Mouse (Mus musculus) limb, embryonic 13.5 days (tissue): Measurements from ENCODE around the gene Anapc15-ps. TPM values are rescaled to one million over a fixed set of nuclear protein-coding genes. Genes with fewer than 3 reads are reported as not detected.
A peak's percentile ranks its signal among the peaks of the same experiment; 100 is the strongest.

Source experiments
- ATAC-seq: fragments of 200-750 bp; cut with Nextera tagmentation; 2 replicates; pipeline ENCODE4 v1.8.0; 2017; ENCODE audit warnings: low read depth, moderate number of reproducible peaks, moderate TSS enrichment; ENCODE audit not compliant: low FRiP score
- H3K27ac ChIP-seq: fragments of 300-500 bp; sonication (generic); 2 replicates; pipeline ENCODE4 v1.5.1; 2015; ENCODE audit warnings: inconsistent platforms, mild to moderate bottlenecking, moderate library complexity
- H3K27me3 ChIP-seq: fragments of 300-500 bp; sonication (generic); 2 replicates; pipeline ENCODE4 v1.6.1; 2015; ENCODE audit warnings: mild to moderate bottlenecking, inconsistent platforms
- H3K36me3 ChIP-seq: fragments of 300-500 bp; sonication (generic); 2 replicates; pipeline ENCODE4 v1.6.1; 2015; ENCODE audit warnings: inconsistent platforms, mild to moderate bottlenecking, moderate library complexity
- H3K4me1 ChIP-seq: fragments of 300-500 bp; sonication (generic); 2 replicates; pipeline ENCODE4 v1.6.1; 2015; ENCODE audit warnings: inconsistent platforms
- H3K4me2 ChIP-seq: fragments of 300-500 bp; sonication (generic); replicated peaks from 2 replicates; pipeline ENCODE4 v1.6.1; 2015; ENCODE audit warnings: inconsistent platforms, mild to moderate bottlenecking, moderate library complexity
- H3K4me3 ChIP-seq: fragments of 300-500 bp; sonication (generic); 2 replicates; pipeline ENCODE4 v1.5.1; 2015; ENCODE audit warnings: moderate library complexity, mild to moderate bottlenecking, inconsistent platforms
- H3K9ac ChIP-seq: fragments of 300-500 bp; sonication (generic); 2 replicates; pipeline ENCODE4 v1.6.1; 2015; ENCODE audit warnings: mild to moderate bottlenecking, inconsistent platforms
- H3K9me3 ChIP-seq: fragments of 300-500 bp; sonication (generic); 2 replicates; pipeline ENCODE4 v1.6.1; 2016; ENCODE audit warnings: inconsistent platforms
- WGBS: fragments of 180-500 bp; shearing (Covaris S2); methylation state at CpG from one replicate; pipeline ENCODE4 v1.1.7; 2015; 5-methylcytosine and 5-hydroxymethylcytosine counted together
- polyA plus RNA-seq: library from polyadenylated mRNA; unstranded; fragments of >200 nt; fragmentation: Nextera tagmentation; extraction: Ambion mirVana; gene quantifications from 2 replicates; pipeline ENCODE4 v1.2.1, GENCODE M21; 2015

Anapc15-ps gene
- polyA plus RNA-seq, 1 experiment from 2014 or later, result 0.43 TPM

DNA sequence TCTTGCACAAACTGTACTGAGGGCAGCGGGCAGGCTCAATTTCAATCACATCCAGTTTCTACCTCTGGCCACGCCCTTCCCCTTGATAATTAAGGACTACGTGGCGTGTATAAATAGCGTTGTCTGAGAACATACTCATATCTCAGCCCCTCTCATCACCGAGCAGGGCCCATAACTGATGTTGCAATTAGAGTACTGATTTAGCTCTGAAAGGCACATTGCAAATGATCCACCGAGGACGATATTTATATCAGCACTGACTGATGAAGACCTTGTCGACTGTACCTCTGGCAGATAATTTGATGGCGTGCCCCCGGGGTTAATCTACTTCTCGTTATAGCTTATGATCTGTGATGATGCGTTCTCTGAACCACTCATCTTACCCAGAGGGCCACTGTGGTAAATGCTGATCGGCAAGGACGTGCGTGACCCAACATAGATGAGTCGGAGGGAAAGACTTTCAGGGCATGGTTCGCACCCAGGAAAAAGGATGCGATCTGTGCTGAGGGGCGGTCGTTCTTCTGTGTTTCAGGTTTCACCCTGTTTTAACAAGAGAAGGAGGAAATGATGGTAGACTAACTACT, 14.4 kb upstream of the Anapc15-ps start:
- Histone ChIP-seq H3K9me3 (no peaks in the 10 kb centered on the region), H3K4me3 (no peak overlapping the region), H3K9ac (no peak overlapping the region), H3K27me3 (no peaks in the 10 kb centered on the region), H3K4me1 (peaks cover 6% of the 10 kb centered on the region; the same call in 1 of the 2 replicates), H3K36me3 (no peaks in the 10 kb centered on the region), H3K27ac (no peak overlapping the region), H3K4me2 (no peak overlapping the region)
- WGBS, result 84% methylated on average over 21 of the region's 21 CpGs
- no peak for ATAC-seq

DNA sequence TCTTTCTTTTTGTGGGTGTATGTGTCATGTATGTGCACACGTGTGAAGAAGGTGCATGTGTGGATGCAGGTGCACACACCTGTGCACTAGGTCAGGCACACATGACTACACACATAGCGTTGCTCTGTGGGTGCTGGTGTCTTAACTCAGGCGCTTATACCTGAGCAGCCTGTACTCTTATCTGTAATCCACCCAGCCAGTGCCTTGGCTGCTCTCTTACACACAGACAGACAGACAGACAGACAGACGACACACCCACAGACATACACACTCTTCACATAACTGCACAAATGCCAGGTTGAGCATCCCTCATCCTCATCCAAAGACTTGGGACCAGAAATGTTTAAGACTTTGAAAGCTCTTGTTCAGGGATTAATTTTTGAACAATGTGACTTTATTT, 12.8 kb upstream of the Anapc15-ps start:
- ATAC-seq, result no peak
- Histone ChIP-seq H3K27ac (no peak overlapping the region), H3K9me3 (no peaks in the 10 kb centered on the region), H3K27me3 (no peaks in the 10 kb centered on the region), H3K4me2 (no peak overlapping the region), H3K4me3 (no peak overlapping the region), H3K4me1 (peaks cover 6% of the 10 kb centered on the region; the same call in 1 of the 2 replicates), H3K36me3 (no peaks in the 10 kb centered on the region), H3K9ac (no peak overlapping the region)
- WGBS, result 90% methylated on average over 4 of the region's 4 CpGs

DNA sequence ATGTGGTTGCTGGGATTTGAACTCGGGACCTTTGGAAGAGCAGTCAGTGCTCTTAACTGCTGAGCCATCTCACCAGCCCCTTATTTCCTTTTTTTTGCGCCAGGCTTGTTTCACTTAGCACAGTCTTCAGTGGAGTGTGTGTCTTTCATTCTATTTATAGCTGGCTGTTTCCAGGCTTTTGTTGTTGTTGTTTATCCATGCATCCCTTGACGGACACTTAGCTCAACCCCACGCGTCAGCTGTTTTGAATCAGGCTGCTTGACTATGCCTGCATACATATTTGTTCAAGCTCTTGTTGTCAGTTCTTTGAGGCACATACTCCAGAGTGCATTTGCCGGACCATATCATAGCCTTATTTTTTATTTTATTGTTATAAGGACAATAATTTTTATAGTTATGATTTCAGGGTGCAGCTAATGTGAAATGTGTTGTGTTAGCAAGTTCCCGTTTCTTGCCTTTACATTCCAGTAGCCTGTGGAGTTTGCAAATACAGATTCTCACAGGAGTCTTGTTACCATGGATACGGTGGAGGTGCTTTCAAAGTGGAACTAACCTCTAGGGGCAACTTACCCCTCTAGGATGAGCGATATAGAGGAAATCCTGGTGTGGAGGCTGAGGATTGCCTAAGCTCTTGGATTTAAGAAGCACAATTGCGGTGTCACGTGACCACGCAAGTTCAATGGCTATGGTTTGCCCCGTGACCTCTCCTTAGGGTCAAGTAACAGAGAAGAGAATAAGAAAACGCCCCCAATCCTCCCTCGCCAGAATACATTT, 11.7 kb upstream of the Anapc15-ps start:
- Histone ChIP-seq H3K27me3 (no peaks in the 10 kb centered on the region), H3K9me3 (no peaks in the 10 kb centered on the region), H3K4me3 (no peak overlapping the region), H3K4me2 (no peak overlapping the region), H3K36me3 (no peaks in the 10 kb centered on the region), H3K27ac (no peak overlapping the region), H3K4me1 (peaks cover 11% of the 10 kb centered on the region; the same call in 1 of the 2 replicates), H3K9ac (no peak overlapping the region)
- ATAC-seq, result peak; percentile 65
- 45% methylated on average over 15 of the region's 15 CpGs for WGBS

DNA sequence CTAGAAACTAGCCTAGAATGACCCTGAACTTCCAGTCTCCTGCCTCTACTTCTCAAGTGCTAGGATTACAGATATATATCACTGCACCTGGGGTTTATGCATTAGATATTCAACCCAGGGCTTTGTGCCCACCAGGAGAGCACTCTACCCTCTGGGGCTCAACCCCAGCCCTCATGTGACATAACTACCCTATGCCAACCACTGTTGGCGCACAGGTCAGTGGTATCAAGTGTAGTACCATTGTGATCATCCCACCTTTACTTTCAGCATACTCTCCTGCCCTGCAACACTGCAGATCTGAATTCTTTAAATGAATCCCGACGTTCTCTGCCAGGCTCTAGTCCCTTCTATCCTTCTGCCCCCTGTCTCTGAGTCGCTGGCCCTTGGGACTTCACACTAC, 11.0 kb upstream of the Anapc15-ps start:
- Histone ChIP-seq H3K9ac (no peak overlapping the region), H3K36me3 (no peaks in the 10 kb centered on the region), H3K27me3 (no peaks in the 10 kb centered on the region), H3K9me3 (no peaks in the 10 kb centered on the region), H3K4me3 (no peak overlapping the region), H3K4me2 (no peak overlapping the region), H3K27ac (no peak overlapping the region), H3K4me1 (peaks cover 11% of the 10 kb centered on the region; the same call in 1 of the 2 replicates)
- WGBS, result 95% methylated on average over 4 of the region's 4 CpGs
- no peak for ATAC-seq

DNA sequence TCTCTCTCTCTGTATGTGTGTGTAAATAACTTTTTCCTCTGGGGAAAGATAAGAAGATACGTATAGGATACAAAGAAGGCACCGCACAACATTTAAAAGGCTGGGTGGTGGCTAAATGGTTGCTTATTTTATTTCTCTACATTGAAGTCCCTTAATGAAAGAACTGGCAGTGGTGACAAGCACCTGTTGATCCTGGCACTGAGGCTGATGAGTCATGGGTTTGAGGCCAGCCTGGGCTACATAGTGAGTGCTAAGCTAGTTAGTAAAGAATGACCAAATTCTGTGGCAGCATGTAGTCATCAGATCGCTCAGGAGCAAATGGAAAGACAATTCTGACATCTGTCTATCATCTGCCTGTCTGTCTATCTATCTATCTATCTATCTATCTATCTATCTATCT, 10.5 kb upstream of the Anapc15-ps start:
- Histone ChIP-seq H3K4me1 (peaks cover 11% of the 10 kb centered on the region; the same call in 1 of the 2 replicates), H3K27ac (no peak overlapping the region), H3K27me3 (no peaks in the 10 kb centered on the region), H3K9ac (no peak overlapping the region), H3K4me2 (no peak overlapping the region), H3K4me3 (no peak overlapping the region), H3K9me3 (no peaks in the 10 kb centered on the region), H3K36me3 (no peaks in the 10 kb centered on the region)
- WGBS, result 94% methylated on average over 3 of the region's 3 CpGs
- ATAC-seq, result no peak

DNA sequence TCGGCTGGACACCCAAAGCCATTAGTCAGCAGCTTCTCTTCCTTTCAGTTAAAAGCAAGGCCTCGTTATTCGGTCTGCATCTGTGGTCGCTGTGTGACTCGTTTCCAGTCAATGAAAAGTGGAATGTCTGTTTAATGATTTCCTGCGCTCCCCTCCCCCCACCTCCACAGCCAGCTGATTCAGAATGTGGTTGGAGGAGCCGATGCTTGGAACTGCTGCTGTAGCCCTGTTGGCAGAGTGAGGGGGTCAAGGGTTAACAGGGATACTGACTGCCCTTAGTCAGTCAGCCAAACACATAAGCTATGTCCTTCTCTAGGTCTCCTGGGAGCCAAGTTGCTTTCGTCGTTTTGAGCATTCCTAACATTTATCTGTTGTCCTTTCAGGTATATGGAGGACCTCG, 9.7 kb upstream of the Anapc15-ps start:
- no peaks in the 10 kb centered on the region for H3K36me3 ChIP-seq
- ATAC-seq, result no peak
- H3K27me3 ChIP-seq, result no peaks in the 10 kb centered on the region
- no peak overlapping the region for H3K4me3 ChIP-seq
- H3K4me1 ChIP-seq, result peaks cover 15% of the 10 kb centered on the region
- H3K4me2 ChIP-seq, result no peak overlapping the region
- H3K9me3 ChIP-seq, result no peaks in the 10 kb centered on the region
- H3K27ac ChIP-seq, result no peak overlapping the region
- 42% methylated on average over 10 of the region's 10 CpGs for WGBS
- no peak overlapping the region for H3K9ac ChIP-seq

DNA sequence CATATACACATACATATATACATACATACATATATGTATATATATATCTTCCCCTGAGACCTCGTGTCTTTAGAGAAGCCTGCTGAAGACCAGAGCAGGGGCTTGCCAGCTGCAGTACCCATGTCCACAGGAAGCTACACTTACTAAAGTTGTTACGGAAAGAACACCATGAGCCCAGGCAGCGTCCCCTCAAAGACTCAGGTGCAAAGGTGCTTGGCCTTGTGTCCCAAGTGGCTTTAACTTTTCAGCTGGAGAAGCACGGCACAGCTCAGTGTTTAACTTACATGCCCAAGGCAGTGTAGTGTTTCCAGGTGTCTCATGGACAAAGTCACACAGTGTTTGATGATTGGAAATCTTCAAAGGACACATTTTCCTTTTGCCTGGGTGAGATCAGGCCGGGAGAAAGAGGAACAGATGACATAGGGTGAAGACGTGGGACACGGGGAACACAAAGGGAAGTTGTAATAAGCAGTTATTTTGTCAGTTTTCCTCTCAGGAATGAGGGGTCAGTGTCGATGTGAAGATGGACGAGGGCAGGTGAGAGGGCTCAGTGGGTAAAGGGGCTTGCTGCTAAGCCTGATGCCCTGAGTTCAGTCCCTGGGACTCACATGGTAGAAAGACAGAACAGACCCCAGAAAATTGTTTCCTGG, 9.0 kb upstream of the Anapc15-ps start:
- no peak for ATAC-seq
- H3K4me3 ChIP-seq, result no peak overlapping the region
- no peak overlapping the region for H3K4me2 ChIP-seq
- 69% methylated on average over 9 of the region's 9 CpGs for WGBS
- H3K27me3 ChIP-seq, result no peaks in the 10 kb centered on the region
- no peak overlapping the region for H3K27ac ChIP-seq
- H3K9ac ChIP-seq, result no peak overlapping the region
- no peaks in the 10 kb centered on the region for H3K9me3 ChIP-seq
- H3K36me3 ChIP-seq, result no peaks in the 10 kb centered on the region
- H3K4me1 ChIP-seq, result peaks cover 20% of the 10 kb centered on the region

DNA sequence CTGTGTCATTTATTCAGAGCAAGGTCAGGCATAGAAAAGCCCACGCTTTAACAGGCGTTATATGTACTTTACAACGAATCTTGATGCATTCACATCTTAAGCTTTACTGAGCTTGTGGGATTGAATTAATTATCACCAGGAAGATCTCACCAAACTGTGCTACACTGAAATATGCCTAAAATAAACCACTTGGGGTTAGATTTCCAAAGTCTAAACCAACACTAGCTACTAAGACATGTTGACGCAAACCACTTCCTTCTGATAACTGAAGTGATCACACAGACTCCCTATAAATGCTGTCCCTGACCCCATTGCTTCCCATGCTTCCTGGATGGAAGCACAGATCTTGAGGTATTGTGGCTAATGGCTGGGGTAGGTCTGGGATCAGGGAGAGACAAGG, 8.2 kb upstream of the Anapc15-ps start:
- ATAC-seq, result no peak
- Histone ChIP-seq H3K36me3 (no peaks in the 10 kb centered on the region), H3K9ac (no peak overlapping the region), H3K4me1 (peaks cover 20% of the 10 kb centered on the region), H3K4me3 (0 out of 2 replicates have a peak overlapping the region, but pooled peaks have one; percentile 15), H3K27me3 (no peaks in the 10 kb centered on the region), H3K4me2 (peak overlapping the region; percentile 48; the same call in 1 of the 2 replicates), H3K27ac (no peak overlapping the region), H3K9me3 (no peaks in the 10 kb centered on the region)
- 83% methylated on average over 4 of the region's 4 CpGs for WGBS

DNA sequence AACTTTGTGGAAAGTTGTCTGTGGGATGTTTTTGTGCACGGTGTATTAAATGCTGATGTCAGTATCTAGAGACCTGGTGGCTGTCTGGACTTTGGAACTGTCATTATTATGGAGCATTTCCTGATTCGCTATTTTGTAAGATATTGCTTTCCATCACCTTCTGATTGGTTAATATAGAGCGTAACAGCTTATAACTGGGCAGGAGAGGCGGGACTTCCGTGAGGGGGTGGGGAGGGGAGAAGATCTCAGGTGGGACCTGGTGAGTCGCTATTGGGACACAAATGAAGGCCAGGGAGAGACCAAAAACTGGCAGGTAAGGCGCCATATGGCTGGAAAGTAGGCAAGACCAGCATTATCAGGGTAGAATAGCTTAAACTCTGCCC, 7.8 kb upstream of the Anapc15-ps start:
- 60% methylated on average over 7 of the region's 7 CpGs for WGBS
- no peaks in the 10 kb centered on the region for H3K27me3 ChIP-seq
- H3K36me3 ChIP-seq, result no peaks in the 10 kb centered on the region
- no peak for ATAC-seq
- peak overlapping the region; percentile 15 for H3K4me3 ChIP-seq
- H3K9me3 ChIP-seq, result no peaks in the 10 kb centered on the region
- H3K27ac ChIP-seq, result no peak overlapping the region
- H3K4me1 ChIP-seq, result peaks cover 20% of the 10 kb centered on the region
- no peak overlapping the region for H3K9ac ChIP-seq
- peak overlapping the region; percentile 48 for H3K4me2 ChIP-seq

DNA sequence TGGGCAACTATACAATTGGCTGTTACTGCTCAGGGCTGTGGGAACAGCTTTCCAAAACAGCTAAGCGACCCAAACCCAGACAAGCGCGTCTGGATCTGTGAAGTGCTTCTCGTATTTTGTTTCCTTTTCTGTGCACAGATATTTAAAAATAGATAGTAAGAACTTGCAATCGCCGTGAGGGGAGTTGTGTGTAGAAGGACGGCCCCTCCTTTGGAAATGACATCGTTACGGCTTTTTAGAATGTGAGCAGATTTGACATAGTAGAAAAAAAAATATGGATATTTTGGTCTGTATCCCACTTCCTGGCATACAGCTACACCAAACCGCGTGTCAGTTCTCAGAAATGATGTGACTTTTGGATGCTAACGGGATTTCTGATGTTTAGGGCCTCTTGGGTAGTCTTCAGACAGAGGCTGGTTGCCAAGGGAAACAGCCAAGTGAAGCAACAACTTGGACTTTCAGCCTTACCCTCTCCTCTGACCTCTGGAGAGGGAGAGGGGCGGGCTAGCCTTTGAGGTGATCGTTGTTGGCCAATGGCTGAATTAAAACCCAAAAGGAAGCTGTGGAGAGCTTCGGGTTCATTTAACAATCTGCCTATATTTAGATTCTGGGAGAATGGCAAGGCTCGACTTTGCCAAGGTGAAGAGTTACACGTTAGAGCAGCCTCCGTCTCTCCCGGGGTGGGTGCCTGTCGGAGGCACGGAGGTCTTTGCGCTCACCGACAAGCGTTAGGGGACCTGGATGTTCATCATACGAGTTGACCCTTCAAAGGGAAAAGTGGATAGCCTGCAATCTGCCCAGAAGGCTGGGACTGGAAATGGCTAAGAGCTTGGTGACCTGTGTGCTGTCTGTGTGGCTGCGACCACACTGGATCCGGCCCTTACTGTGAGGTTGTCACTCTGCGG, 7.2 kb upstream of the Anapc15-ps start:
- H3K36me3 ChIP-seq, result no peaks in the 10 kb centered on the region
- 69% methylated on average over 28 of the region's 28 CpGs for WGBS
- no peaks in the 10 kb centered on the region for H3K27me3 ChIP-seq
- H3K9me3 ChIP-seq, result no peaks in the 10 kb centered on the region
- peaks cover 20% of the 10 kb centered on the region for H3K4me1 ChIP-seq
- ATAC-seq, result no peak
- H3K4me2 ChIP-seq, result peak overlapping the region; percentile 48
- H3K9ac ChIP-seq, result no peak overlapping the region
- H3K27ac ChIP-seq, result no peak overlapping the region
- H3K4me3 ChIP-seq, result peak overlapping the region; percentile 15

DNA sequence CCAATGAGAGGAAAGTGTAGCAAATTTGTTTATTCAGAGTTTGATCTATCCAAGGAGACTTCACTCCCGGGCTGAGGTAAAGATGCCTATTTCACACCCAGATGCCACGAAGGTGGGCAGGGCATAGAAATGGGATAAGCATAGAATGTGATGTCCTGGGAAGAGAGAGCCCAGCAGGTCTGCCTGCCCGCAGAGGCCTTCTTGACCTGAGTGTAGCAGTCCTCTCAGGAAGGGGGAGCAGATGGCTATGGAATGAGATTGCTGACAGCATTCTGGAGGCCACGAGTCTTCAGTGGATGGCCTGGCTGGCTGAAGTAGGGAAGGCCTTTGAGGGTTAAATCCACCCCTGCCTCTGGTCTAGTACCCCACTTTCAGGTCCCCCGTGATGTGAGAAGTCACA, 5.9 kb upstream of the Anapc15-ps start:
- H3K9ac ChIP-seq, result no peak overlapping the region
- 90% methylated on average over 5 of the region's 5 CpGs for WGBS
- H3K9me3 ChIP-seq, result no peaks in the 10 kb centered on the region
- no peak overlapping the region for H3K27ac ChIP-seq
- no peaks in the 10 kb centered on the region for H3K27me3 ChIP-seq
- no peaks in the 10 kb centered on the region for H3K36me3 ChIP-seq
- no peak overlapping the region for H3K4me3 ChIP-seq
- ATAC-seq, result no peak
- no peak overlapping the region for H3K4me2 ChIP-seq
- peaks cover 15% of the 10 kb centered on the region for H3K4me1 ChIP-seq

DNA sequence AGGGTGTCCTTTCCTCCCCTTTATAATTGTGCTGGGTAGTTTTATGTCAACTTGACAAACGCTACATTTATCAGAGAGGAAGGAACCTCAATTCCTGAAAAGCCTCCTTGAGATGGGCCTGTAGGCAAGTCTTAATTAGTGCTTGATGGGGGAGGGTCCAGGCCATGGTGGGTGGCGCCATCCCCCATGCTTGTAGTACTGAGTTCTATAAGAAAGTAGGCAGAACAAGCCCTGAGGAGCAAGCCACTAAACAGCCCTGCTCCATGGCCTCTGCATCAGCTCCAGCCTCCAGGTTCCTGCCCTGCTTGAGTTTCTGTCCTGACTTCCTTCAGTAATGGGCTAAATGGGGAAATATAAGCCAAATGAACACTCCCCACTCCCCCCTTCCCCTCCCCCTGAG, 5.4 kb upstream of the Anapc15-ps start:
- H3K4me1 ChIP-seq, result peaks cover 15% of the 10 kb centered on the region
- no peak overlapping the region for H3K27ac ChIP-seq
- 80% methylated on average over 2 of the region's 2 CpGs for WGBS
- ATAC-seq, result no peak
- no peak overlapping the region for H3K4me3 ChIP-seq
- H3K27me3 ChIP-seq, result no peaks in the 10 kb centered on the region
- H3K36me3 ChIP-seq, result no peaks in the 10 kb centered on the region
- no peaks in the 10 kb centered on the region for H3K9me3 ChIP-seq
- H3K9ac ChIP-seq, result no peak overlapping the region
- H3K4me2 ChIP-seq, result no peak overlapping the region
